Mouse (Mus musculus): Measurements from ENCODE around the gene Agpat2.

DNA sequence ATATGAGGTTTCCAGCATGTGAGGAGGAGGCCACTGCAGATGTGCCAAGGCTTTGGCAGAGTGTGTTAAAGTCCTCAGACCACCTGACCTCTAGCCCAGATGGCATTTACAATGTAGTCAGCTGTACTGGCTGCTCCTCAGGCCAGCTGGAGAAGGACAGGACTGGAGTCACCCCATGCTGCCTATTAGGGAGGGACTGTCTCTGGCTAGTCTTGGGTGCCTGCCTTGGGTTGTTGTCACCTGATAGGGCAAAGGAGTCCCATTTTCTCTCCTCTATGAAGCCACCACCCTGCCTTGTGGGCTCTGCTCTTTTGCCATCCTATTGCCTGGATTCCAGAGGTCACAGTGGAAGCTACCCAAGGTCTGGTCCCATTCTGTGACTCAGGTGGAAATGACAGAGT is 5.0 kb upstream of the Agpat2 start:
- TF ChIP-seq NELFE (IDR thresholded peaks at IDR 0.05; ENCODE audit: low read depth, low read length), result no peak
- TF ChIP-seq POLR2A (IDR thresholded peaks at IDR 0.05; ENCODE audit: control insufficient read depth in 1 of 2, insufficient read depth in 1 of 2, low read depth in 1 of 2, low read length in 2 of 2, poor library complexity in 1 of 2), result no peak
- TF ChIP-seq ZC3H11A (IDR thresholded peaks at IDR 0.05; ENCODE audit: low read depth, low read length), result no peak
- no peak for TF ChIP-seq TBP (IDR thresholded peaks at IDR 0.05; ENCODE audit: low read depth, low read length)
- TF ChIP-seq CTCF (IDR thresholded peaks at IDR 0.05 in 2 of 3, conservative IDR thresholded peaks at IDR 0.05 in 1 of 3; ENCODE audit: control insufficient read depth in 1 of 3, insufficient read depth in 1 of 3, low read depth in 2 of 3, low read length in 3 of 3, poor library complexity in 1 of 3, severe bottlenecking in 1 of 3), result no peak
- TF ChIP-seq RCOR1 (IDR thresholded peaks at IDR 0.05; ENCODE audit: low read depth, low read length), result no peak
- no peak for TF ChIP-seq GABPA (IDR thresholded peaks at IDR 0.05; ENCODE audit: low read depth, low read length)
- no peak for TF ChIP-seq MEF2A (IDR thresholded peaks at IDR 0.05; ENCODE audit: extremely low read depth, insufficient replicate concordance, low read depth, low read length, poor library complexity, severe bottlenecking)
- no peak for TF ChIP-seq ZMIZ1 (IDR thresholded peaks at IDR 0.05; ENCODE audit: low read depth, low read length)
- no peak for TF ChIP-seq RAD21 (IDR thresholded peaks at IDR 0.05; ENCODE audit: low read depth, low read length)
- no peak for TF ChIP-seq NRF1 (IDR thresholded peaks at IDR 0.05; ENCODE audit: insufficient read depth, low read depth, low read length, poor library complexity, severe bottlenecking)
- no peak for TF ChIP-seq MXI1 (IDR thresholded peaks at IDR 0.05; ENCODE audit: low read depth, low read length)
- TF ChIP-seq MAZ (IDR thresholded peaks at IDR 0.05; ENCODE audit: low read depth, low read length), result no peak

All from MEL (cell line).